Mouse (Mus musculus) lung, postnatal 0 days (tissue): ENCODE data around the gene Ggnbp2. TPM values are rescaled to one million over a fixed set of nuclear protein-coding genes. Genes with fewer than 3 reads are reported as not detected.
A peak's percentile ranks its signal among the peaks of the same experiment; 100 is the strongest.

Experiments
- ATAC-seq: fragments of 200-750 bp; cut with Nextera tagmentation; 2 replicates; pipeline ENCODE4 v1.8.0; 2017; ENCODE audit warnings: moderate library complexity
- DNase-seq: peaks from one replicate; pipeline ENCODE4 v3.0.0-alpha.2; 2016; ENCODE audit warnings: low spot score
- H3K27ac ChIP-seq: fragments of 300-500 bp; sonication (generic); 2 replicates; pipeline ENCODE4 v1.5.1; 2014; ENCODE audit warnings: antibody characterized with exemption, mild to moderate bottlenecking, low read length, mixed read lengths
- H3K27me3 ChIP-seq: fragments of 300-500 bp; sonication (generic); replicated peaks from 2 replicates; pipeline ENCODE4 v1.6.1; 2014; ENCODE audit warnings: low read length, mixed read lengths; ENCODE audit not compliant: insufficient read depth
- H3K36me3 ChIP-seq: fragments of 300-500 bp; sonication (generic); 2 replicates; pipeline ENCODE4 v1.6.1; 2014; ENCODE audit warnings: low read length, mixed read lengths; ENCODE audit not compliant: insufficient read depth
- H3K4me1 ChIP-seq: fragments of 300-500 bp; sonication (generic); 2 replicates; pipeline ENCODE4 v1.6.1; 2014; ENCODE audit warnings: antibody characterized with exemption, low read depth, low read length, mixed read lengths; ENCODE audit not compliant: insufficient read depth
- H3K4me2 ChIP-seq: fragments of 300-500 bp; sonication (generic); replicated peaks from 2 replicates; pipeline ENCODE4 v1.6.1; 2014; ENCODE audit warnings: low read depth, mild to moderate bottlenecking, low read length, moderate library complexity, mixed read lengths
- H3K4me3 ChIP-seq: fragments of 300-500 bp; sonication (generic); 2 replicates; pipeline ENCODE4 v1.5.1; 2014; ENCODE audit warnings: low read depth, low read length
- H3K9ac ChIP-seq: fragments of 300-500 bp; sonication (generic); replicated peaks from 2 replicates; pipeline ENCODE4 v1.6.1; 2014; ENCODE audit warnings: low read depth, mild to moderate bottlenecking
- H3K9me3 ChIP-seq: fragments of 300-500 bp; sonication (generic); 2 replicates; pipeline ENCODE4 v1.6.1; 2016; ENCODE audit warnings: low read length, mixed read lengths
- CTCF ChIP-seq: IDR thresholded peaks from 2 replicates; pipeline ENCODE4 v1.5.1; 2016; ENCODE audit warnings: antibody characterized with exemption, mild to moderate bottlenecking
- EP300 ChIP-seq: IDR thresholded peaks from 2 replicates; pipeline ENCODE4 v1.6.1; 2016; ENCODE audit warnings: antibody characterized with exemption, mild to moderate bottlenecking, control low read depth
- WGBS: fragments of 180-500 bp; shearing (Covaris S2); extraction: QIAGEN DNeasy Blood & Tissue Kit; methylation state at CpG from one replicate; pipeline ENCODE4 v1.1.7; 2014; 5-methylcytosine and 5-hydroxymethylcytosine counted together
- polyA plus RNA-seq: library from polyadenylated mRNA; unstranded; fragments of >200 nt; fragmentation: Nextera tagmentation; extraction: Ambion mirVana; gene quantifications from 2 replicates; pipeline ENCODE4 v1.2.1, GENCODE M21; 2015

Gene Ggnbp2
- polyA plus RNA-seq, result 56.4 and 57.3 TPM in 2 replicates

GRCm38 (mm10) chr11:84870337-84871043 is at the start of gene Ggnbp2:
TSS of gene Ggnbp2 (minus strand) at chr11:84870817.
- DNase-seq (peak; percentile 96), ATAC-seq (peak; percentile 87)
- Histone ChIP-seq H3K27me3 (no peaks in the 10 kb centered on the region), H3K27ac (peak within 1 kb of the TSS; percentile 100), H3K9me3 (no peaks in the 10 kb centered on the region), H3K4me1 (peaks cover 5% of the 10 kb centered on the region), H3K36me3 (no peaks in the 10 kb centered on the region), H3K4me3 (peak within 1 kb of the TSS; percentile 87), H3K4me2 (peak within 1 kb of the TSS; percentile 77), H3K9ac (peak within 1 kb of the TSS; percentile 85)
- 0% methylated on average over 35 of the region's 62 CpGs for WGBS
- TF ChIP-seq EP300, result peak; percentile 71; the same call in 1 of the 2 replicates
- no peak; the same call in 1 of the 2 replicates for TF ChIP-seq CTCF

- Histone ChIP-seq H3K9ac (no peak overlapping the region), H3K4me1 (no peaks in the 10 kb centered on the region; the same call in 1 of the 2 replicates), H3K36me3 (no peaks in the 10 kb centered on the region), H3K27me3 (no peaks in the 10 kb centered on the region), H3K27ac (no peak overlapping the region), H3K9me3 (no peaks in the 10 kb centered on the region), H3K4me2 (no peak overlapping the region), H3K4me3 (no peak overlapping the region)
- TF ChIP-seq CTCF (no peak), EP300 (no peak)
- DNase-seq (peak; percentile 14), ATAC-seq (no peak)
- 56% methylated on average over 7 of the region's 7 CpGs for WGBS
These were observed 49.3 kb upstream of the Ggnbp2 start for GRCm38 (mm10) chr11:84919951-84920350.

DNA sequence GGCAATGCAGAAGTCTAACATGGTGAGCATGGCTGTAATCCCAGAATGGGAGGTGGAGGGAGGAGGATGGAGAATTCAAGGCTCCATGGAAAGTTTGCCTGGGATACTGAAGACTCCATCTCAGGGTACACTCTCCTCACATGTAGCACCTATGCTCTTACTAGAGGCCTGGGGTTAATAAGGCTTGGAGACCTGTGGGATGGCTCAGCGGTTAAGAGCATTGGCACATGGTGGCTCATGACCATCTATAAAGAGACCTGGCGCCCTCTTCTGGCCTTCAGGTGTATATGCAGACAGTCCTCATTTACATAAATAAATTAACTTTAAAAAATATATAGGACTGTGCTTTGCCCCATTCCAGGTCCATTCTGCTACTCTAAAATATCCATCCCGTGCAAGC is 48.7 kb upstream of the Ggnbp2 start:
- Histone ChIP-seq H3K4me1 (no peaks in the 10 kb centered on the region; the same call in 1 of the 2 replicates), H3K4me2 (no peak overlapping the region), H3K9ac (no peak overlapping the region), H3K4me3 (no peak overlapping the region), H3K36me3 (no peaks in the 10 kb centered on the region), H3K27ac (no peak overlapping the region), H3K9me3 (no peaks in the 10 kb centered on the region), H3K27me3 (no peaks in the 10 kb centered on the region)
- no peak for ATAC-seq
- DNase-seq, result peak; percentile 66
- WGBS, result 35% methylated on average over 3 of the region's 3 CpGs
- TF ChIP-seq CTCF, result peak; percentile 57
- TF ChIP-seq EP300, result no peak

DNA sequence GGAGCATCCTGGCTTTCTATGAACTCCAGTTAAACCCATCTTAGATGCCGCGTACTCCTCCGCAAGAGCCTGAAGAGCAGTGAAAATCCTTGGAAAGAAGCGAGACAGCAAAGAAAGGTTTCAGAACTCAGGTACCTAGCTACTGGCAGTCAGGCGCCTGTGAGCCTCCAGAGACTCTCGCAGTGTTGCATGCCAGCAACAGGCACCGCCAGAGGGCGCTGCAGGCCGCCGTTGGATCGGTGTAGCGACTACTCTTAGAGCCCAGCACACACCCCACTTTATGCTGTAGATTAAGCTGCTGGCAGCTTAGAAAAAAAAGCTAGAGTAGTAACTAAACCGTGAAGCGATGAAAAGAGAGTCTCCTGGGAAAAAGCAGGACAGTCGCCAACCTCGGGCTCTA is 47.8 kb upstream of the Ggnbp2 start:
- Histone ChIP-seq H3K4me3 (no peak overlapping the region), H3K4me1 (no peaks in the 10 kb centered on the region; the same call in 1 of the 2 replicates), H3K27ac (no peak overlapping the region), H3K9ac (no peak overlapping the region), H3K9me3 (no peaks in the 10 kb centered on the region), H3K27me3 (no peaks in the 10 kb centered on the region), H3K4me2 (no peak overlapping the region), H3K36me3 (no peaks in the 10 kb centered on the region)
- ATAC-seq (peak; percentile 81), DNase-seq (peak; percentile 86)
- WGBS, result 3% methylated on average over 16 of the region's 16 CpGs
- TF ChIP-seq EP300, result no peak
- peak; percentile 95 for TF ChIP-seq CTCF

GRCm38 (mm10) chr11:84916703-84917300 is 46.2 kb upstream of the Ggnbp2 start:
- Histone ChIP-seq H3K27ac (no peak overlapping the region), H3K27me3 (no peaks in the 10 kb centered on the region), H3K9ac (no peak overlapping the region), H3K4me1 (no peaks in the 10 kb centered on the region; the same call in 1 of the 2 replicates), H3K9me3 (no peaks in the 10 kb centered on the region), H3K36me3 (0 out of 2 replicates have a peak, but pooled peaks cover 4% of the 10 kb centered on the region), H3K4me2 (peak overlapping the region; percentile 78), H3K4me3 (peak overlapping the region; percentile 81)
- 57% methylated on average over 7 of the region's 7 CpGs for WGBS
- TF ChIP-seq EP300 (no peak), CTCF (no peak)
- DNase-seq (no peak), ATAC-seq (no peak)

DNA sequence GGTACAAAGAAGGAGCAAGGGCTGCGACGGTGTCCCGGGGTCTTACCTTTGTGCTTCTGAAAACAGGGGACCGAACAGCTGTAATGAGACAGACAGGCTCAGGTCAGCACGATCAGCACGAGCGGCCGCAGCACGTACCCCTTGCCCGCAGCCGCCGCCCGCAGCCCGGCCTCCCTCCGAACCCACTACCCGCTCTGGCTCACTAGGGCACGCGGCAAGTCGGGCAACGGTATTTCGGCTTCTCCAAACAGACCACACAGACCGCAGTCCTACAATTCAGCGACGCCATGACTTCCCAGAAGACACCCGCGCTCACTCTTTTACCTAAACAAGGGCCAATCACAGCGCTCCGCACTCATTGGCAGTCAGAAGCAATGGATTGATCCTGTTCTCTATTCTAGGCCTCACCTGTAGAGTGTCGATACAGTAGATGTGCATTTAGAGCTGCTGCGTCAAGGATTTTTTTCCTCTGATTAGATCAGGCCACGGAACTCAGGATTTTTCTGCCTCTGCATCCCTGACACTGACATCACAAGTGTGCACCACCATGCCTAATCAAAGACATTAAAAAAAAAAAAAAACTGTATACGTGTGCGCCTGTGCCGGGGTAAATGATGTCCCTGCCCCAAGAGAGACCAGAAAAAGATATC is 45.6 kb upstream of the Ggnbp2 start, which contains the start of gene Znhit3:
Znhit3 (minus strand) TSS at position 314 of the 650 bp plus-strand sequence.
- WGBS, result 3% methylated on average over 34 of the region's 34 CpGs
- peak; percentile 94 for ATAC-seq
- Histone ChIP-seq H3K9me3 (no peaks in the 10 kb centered on the region), H3K36me3 (0 out of 2 replicates have a peak, but pooled peaks cover 4% of the 10 kb centered on the region), H3K9ac (peak within 1 kb of the TSS; percentile 75), H3K4me1 (no peaks in the 10 kb centered on the region; the same call in 1 of the 2 replicates), H3K4me2 (peak within 1 kb of the TSS; percentile 78), H3K4me3 (peak within 1 kb of the TSS; percentile 81), H3K27ac (peak within 1 kb of the TSS; percentile 26; the same call in 1 of the 2 replicates), H3K27me3 (no peaks in the 10 kb centered on the region)
- peak; percentile 96 for DNase-seq
- no peak for TF ChIP-seq EP300
- peak; percentile 30 for TF ChIP-seq CTCF
